8 mouse cellular contexts compared by ENCODE assay signal in genomic region chr16:78217633-78218032, GRCm38 (mm10).
DNase-seq lines count a peak whose midpoint lies in the region; ATAC-seq and TF ChIP-seq lines count a peak whose summit lies in the region.

No protein-coding gene starts in this region.

- H3K36me3 ChIP-seq in heart, embryonic 11.5 days (ENCODE audit: control insufficient read depth, insufficient read depth, low read length), result no peaks in the 10 kb centered on the region
- no peaks in the 10 kb centered on the region for H3K36me3 ChIP-seq in thymus, adult 2 months (ENCODE audit: control insufficient read depth, insufficient read depth, low read length)
- no peaks in the 10 kb centered on the region for H3K36me3 ChIP-seq in liver, postnatal 0 days (replicated peaks; ENCODE audit: insufficient read depth, low read length)
- H3K36me3 ChIP-seq in stomach, embryonic 14.5 days (ENCODE audit: control insufficient read depth, insufficient read depth, low read length), result no peaks in the 10 kb centered on the region

- no peak for TF ChIP-seq EP300 in liver, postnatal 0 days (IDR thresholded peaks at IDR 0.05; ENCODE audit: low read depth)

- H3K9ac ChIP-seq in heart, embryonic 11.5 days (ENCODE audit: low read depth, low read length), result no peak overlapping the region
- no peak overlapping the region for H3K9ac ChIP-seq in liver, postnatal 0 days (replicated peaks)
- no peak overlapping the region for H3K9ac ChIP-seq in stomach, embryonic 14.5 days (replicated peaks; ENCODE audit: low read depth, low read length)

- TF ChIP-seq CTCF in thymus, adult 2 months (IDR thresholded peaks at IDR 0.05; ENCODE audit: borderline replicate concordance, control insufficient read depth, extremely low read depth, insufficient read depth, low read length, poor library complexity), result no peak
- no peak for TF ChIP-seq CTCF in liver, postnatal 0 days (IDR thresholded peaks at IDR 0.05; ENCODE audit: low read depth)

- ATAC-seq in heart, embryonic 11.5 days (replicated peaks; ENCODE audit: insufficient number of reproducible peaks, low FRiP score, low TSS enrichment), result no peak
- ATAC-seq in liver, postnatal 0 days, result 0 out of 2 replicates have a peak, but pooled peaks have one; percentile 23
- 0 out of 2 replicates have a peak, but pooled peaks have one; percentile 56 for ATAC-seq in stomach, embryonic 14.5 days (ENCODE audit: insufficient number of reproducible peaks, insufficient read depth, low FRiP score, low read depth)

- 49% methylated on average over 6 of the region's 6 CpGs for WGBS in heart, embryonic 11.5 days (ENCODE audit: insufficient replicate concordance)
- WGBS in thymus, adult 2 months, result 31% methylated on average over 6 of the region's 6 CpGs
- 41% methylated on average over 6 of the region's 6 CpGs for WGBS in liver, postnatal 0 days (ENCODE audit: insufficient replicate concordance)
- 59% methylated on average over 6 of the region's 6 CpGs for WGBS in stomach, embryonic 14.5 days

- H3K4me3 ChIP-seq in heart, embryonic 11.5 days (ENCODE audit: low read depth, low read length), result no peak overlapping the region
- H3K4me3 ChIP-seq in thymus, adult 2 months (ENCODE audit: control insufficient read depth, insufficient read depth, low read length), result no peak overlapping the region
- H3K4me3 ChIP-seq in liver, postnatal 0 days (ENCODE audit: low read depth, low read length), result peak overlapping the region; percentile 19; the same call in 1 of the 2 replicates
- no peak overlapping the region for H3K4me3 ChIP-seq in stomach, embryonic 14.5 days (ENCODE audit: low read depth, low read length)

- no peaks in the 10 kb centered on the region for H3K9me3 ChIP-seq in heart, embryonic 11.5 days (replicated peaks; ENCODE audit: control insufficient read depth, low read length)
- no peaks in the 10 kb centered on the region for H3K9me3 ChIP-seq in liver, postnatal 0 days (ENCODE audit: low read length)
- H3K9me3 ChIP-seq in stomach, embryonic 14.5 days (ENCODE audit: control insufficient read depth, low read depth, low read length), result no peaks in the 10 kb centered on the region

- no peak for TF ChIP-seq POLR2A in thymus, adult 2 months (IDR thresholded peaks at IDR 0.05; ENCODE audit: control insufficient read depth, extremely low read depth, insufficient read depth, low read length, poor library complexity)

- peaks cover 10% of the 10 kb centered on the region; the same call in 1 of the 2 replicates for H3K4me1 ChIP-seq in heart, embryonic 11.5 days (ENCODE audit: control insufficient read depth, insufficient read depth, low read length)
- H3K4me1 ChIP-seq in thymus, adult 2 months (replicated peaks; ENCODE audit: control insufficient read depth, insufficient read depth, low read length), result 0 out of 2 replicates have a peak, but pooled peaks cover 3% of the 10 kb centered on the region
- H3K4me1 ChIP-seq in liver, postnatal 0 days (ENCODE audit: insufficient read depth), result no peaks in the 10 kb centered on the region
- H3K4me1 ChIP-seq in stomach, embryonic 14.5 days (ENCODE audit: control insufficient read depth, insufficient read depth, low read length), result no peaks in the 10 kb centered on the region; the same call in 1 of the 2 replicates

- H3K27me3 ChIP-seq in heart, embryonic 11.5 days (ENCODE audit: control insufficient read depth, insufficient read depth, low read length), result no peaks in the 10 kb centered on the region
- H3K27me3 ChIP-seq in thymus, adult 2 months (ENCODE audit: control insufficient read depth, insufficient read depth, low read length), result no peaks in the 10 kb centered on the region
- no peaks in the 10 kb centered on the region for H3K27me3 ChIP-seq in liver, postnatal 0 days (ENCODE audit: insufficient read depth, low read length)
- H3K27me3 ChIP-seq in stomach, embryonic 14.5 days (ENCODE audit: control insufficient read depth, insufficient read depth, low read length), result no peaks in the 10 kb centered on the region

- peak; percentile 94 for DNase-seq in heart, adult 11 months
- peak; percentile 11 for DNase-seq in thymus, postnatal 14 days
- no peak for DNase-seq in thymus, adult 2 months
- no peak for DNase-seq in liver, postnatal 0 days
- no peak for DNase-seq in ovary, postnatal 14 days (ENCODE audit: low spot score)
- DNase-seq in spleen, postnatal 4 days (ENCODE audit: low spot score in 2 of 2), result no peak

- no peak overlapping the region for H3K4me2 ChIP-seq in heart, embryonic 11.5 days
- H3K4me2 ChIP-seq in liver, postnatal 0 days (ENCODE audit: low read depth, low read length), result peak overlapping the region; percentile 35
- no peak overlapping the region for H3K4me2 ChIP-seq in stomach, embryonic 14.5 days (replicated peaks; ENCODE audit: low read depth, low read length)

- no peak overlapping the region for H3K27ac ChIP-seq in heart, embryonic 11.5 days (ENCODE audit: low read depth, low read length)
- H3K27ac ChIP-seq in thymus, adult 2 months (ENCODE audit: control insufficient read depth, insufficient read depth, low read length), result no peak overlapping the region
- H3K27ac ChIP-seq in liver, postnatal 0 days (ENCODE audit: low read depth), result peak overlapping the region; percentile 61
- H3K27ac ChIP-seq in stomach, embryonic 14.5 days (ENCODE audit: low read length), result peak overlapping the region; percentile 16; the same call in 1 of the 2 replicates

Comparison
In these comparisons a context has a peak if more than half of its experiments do, and no peak if none do; other contexts are left out.
1. DNase-seq: peak in heart, adult 11 months (single experiment) and thymus, postnatal 14 days (single experiment); none in thymus, adult 2 months (single experiment), liver, postnatal 0 days (single experiment), ovary, postnatal 14 days (single experiment) and spleen, postnatal 4 days (0 of 2).
2. H3K27ac ChIP-seq: peak in liver, postnatal 0 days (single experiment) and stomach, embryonic 14.5 days (single experiment); none in heart, embryonic 11.5 days (single experiment) and thymus, adult 2 months (single experiment).